Mouse (Mus musculus) central nervous system, embryonic 11.5 days (tissue): ENCODE measurements around the gene Nrxn3. TPM values are rescaled to one million over a fixed set of nuclear protein-coding genes. Genes with fewer than 3 reads are reported as not detected.

Source experiments
- polyA plus RNA-seq: library from polyadenylated mRNA; depleted of rRNA; stranded (reverse); fragments of >200 nt; gene quantifications from 2 replicates; pipeline ENCODE4 v1.2.3, GENCODE M21; 2012; rRNA removed

Gene Nrxn3
- polyA plus RNA-seq = 11.0 and 11.7 TPM in 2 replicates

GRCm38 (mm10) chr12:88722691-88723070, at the start of gene Nrxn3:
Nrxn3 (plus strand) TSS chr12:88722876.

